Mouse (Mus musculus) erythroblast, embryonic 14.5 days (primary cell): ENCODE data around the gene Rfx2. TPM values are rescaled to one million over a fixed set of nuclear protein-coding genes. Genes with fewer than 3 reads are reported as not detected.

Experiments
- H3K27me3 ChIP-seq: 2 replicates; pipeline ENCODE4 v1.6.1; 2012; ENCODE audit warnings: inconsistent platforms; ENCODE audit not compliant: control insufficient read depth
- H3K36me3 ChIP-seq: 2 replicates; pipeline ENCODE4 v1.6.1; 2012; ENCODE audit warnings: mild to moderate bottlenecking, inconsistent platforms; ENCODE audit not compliant: control insufficient read depth
- H3K4me1 ChIP-seq: 2 replicates; pipeline ENCODE4 v1.6.1; 2012; ENCODE audit warnings: inconsistent platforms; ENCODE audit not compliant: control insufficient read depth
- H3K4me3 ChIP-seq: replicated peaks from 2 replicates; pipeline ENCODE3; 2012; ENCODE audit warnings: moderate library complexity, mild to moderate bottlenecking, inconsistent platforms
- H3K9me3 ChIP-seq: 2 replicates; pipeline ENCODE4 v1.6.1; 2012; ENCODE audit warnings: low read length, inconsistent platforms, mixed read lengths; ENCODE audit not compliant: control insufficient read depth
- GATA1 ChIP-seq: IDR thresholded peaks from 2 replicates; pipeline ENCODE4 v1.6.1; 2012; ENCODE audit warnings: low read length, inconsistent platforms, mixed read lengths
- TAL1 ChIP-seq: IDR thresholded peaks from 3 replicates; pipeline ENCODE4 v1.6.1; 2012; ENCODE audit warnings: low read length, inconsistent platforms, mixed read lengths
- polyA plus RNA-seq: library from polyadenylated mRNA; stranded (reverse); fragments of >175 nt; gene quantifications from 2 replicates; pipeline ENCODE4 v1.2.3, GENCODE M21; 2012

Gene Rfx2
- polyA plus RNA-seq, 1 experiment = 26.9 TPM

GRCm38 (mm10) chr17:56869481-56869977 lies 38.7 kb upstream of the Rfx2 start:
- peaks cover 10% of the 10 kb centered on the region for H3K9me3 ChIP-seq
- no peaks in the 10 kb centered on the region for H3K36me3 ChIP-seq
- H3K27me3 ChIP-seq = no peaks in the 10 kb centered on the region; the same call in 1 of the 2 replicates
- TF ChIP-seq TAL1 = no peak
- TF ChIP-seq GATA1 = no peak
- peaks cover 6% of the 10 kb centered on the region for H3K4me1 ChIP-seq
- H3K4me3 ChIP-seq = no peak overlapping the region

GRCm38 (mm10) chr17:56866071-56866470 lies 35.3 kb upstream of the Rfx2 start:
- Histone ChIP-seq H3K9me3 (peaks cover 10% of the 10 kb centered on the region), H3K27me3 (no peaks in the 10 kb centered on the region; the same call in 1 of the 2 replicates), H3K36me3 (no peaks in the 10 kb centered on the region), H3K4me3 (no peak overlapping the region), H3K4me1 (peaks cover 13% of the 10 kb centered on the region)
- no peak for TF ChIP-seq TAL1
- no peak for TF ChIP-seq GATA1

- TF ChIP-seq GATA1 (no peak), TAL1 (no peak)
- H3K9me3 ChIP-seq = peaks cover 2% of the 10 kb centered on the region; the same call in 1 of the 2 replicates
- H3K4me3 ChIP-seq = no peak overlapping the region
- H3K4me1 ChIP-seq = peaks cover 8% of the 10 kb centered on the region
- H3K36me3 ChIP-seq = no peaks in the 10 kb centered on the region
- no peaks in the 10 kb centered on the region for H3K27me3 ChIP-seq
Observed at GRCm38 (mm10) chr17:56861197-56861596, 30.4 kb upstream of the Rfx2 start.

- Histone ChIP-seq H3K4me3 (no peak overlapping the region), H3K36me3 (no peaks in the 10 kb centered on the region), H3K9me3 (no peaks in the 10 kb centered on the region), H3K27me3 (no peaks in the 10 kb centered on the region), H3K4me1 (peaks cover 8% of the 10 kb centered on the region)
- TF ChIP-seq TAL1 = no peak
- TF ChIP-seq GATA1 = no peak
Observed at GRCm38 (mm10) chr17:56858922-56859321, 28.1 kb upstream of the Rfx2 start.

GRCm38 (mm10) chr17:56858216-56858615 lies 27.4 kb upstream of the Rfx2 start:
- H3K27me3 ChIP-seq = no peaks in the 10 kb centered on the region
- H3K9me3 ChIP-seq = no peaks in the 10 kb centered on the region
- TF ChIP-seq TAL1 (no peak), GATA1 (no peak)
- no peak overlapping the region for H3K4me3 ChIP-seq
- H3K4me1 ChIP-seq = peaks cover 8% of the 10 kb centered on the region
- H3K36me3 ChIP-seq = no peaks in the 10 kb centered on the region

GRCm38 (mm10) chr17:56855421-56855820 lies 24.6 kb upstream of the Rfx2 start:
- TF ChIP-seq GATA1 (no peak), TAL1 (no peak)
- no peaks in the 10 kb centered on the region for H3K4me1 ChIP-seq
- H3K4me3 ChIP-seq = no peak overlapping the region
- no peaks in the 10 kb centered on the region for H3K9me3 ChIP-seq
- H3K36me3 ChIP-seq = no peaks in the 10 kb centered on the region
- peaks cover 2% of the 10 kb centered on the region; the same call in 1 of the 2 replicates for H3K27me3 ChIP-seq

- Histone ChIP-seq H3K4me3 (no peak overlapping the region), H3K4me1 (no peaks in the 10 kb centered on the region), H3K36me3 (no peaks in the 10 kb centered on the region), H3K27me3 (peaks cover 13% of the 10 kb centered on the region), H3K9me3 (no peaks in the 10 kb centered on the region)
- TF ChIP-seq TAL1 = no peak
Observed at GRCm38 (mm10) chr17:56851167-56851566, 20.4 kb upstream of the Rfx2 start.

- TF ChIP-seq GATA1 (no peak), TAL1 (no peak)
- Histone ChIP-seq H3K36me3 (no peaks in the 10 kb centered on the region), H3K9me3 (no peaks in the 10 kb centered on the region), H3K4me1 (no peaks in the 10 kb centered on the region), H3K4me3 (no peak overlapping the region), H3K27me3 (peaks cover 13% of the 10 kb centered on the region)
Observed at GRCm38 (mm10) chr17:56849710-56850109, 18.9 kb upstream of the Rfx2 start.

GRCm38 (mm10) chr17:56848785-56849184 lies 18.0 kb upstream of the Rfx2 start:
- no peaks in the 10 kb centered on the region for H3K9me3 ChIP-seq
- H3K36me3 ChIP-seq = no peaks in the 10 kb centered on the region
- TF ChIP-seq TAL1 (no peak), GATA1 (no peak)
- no peaks in the 10 kb centered on the region for H3K4me1 ChIP-seq
- H3K27me3 ChIP-seq = peaks cover 13% of the 10 kb centered on the region
- H3K4me3 ChIP-seq = no peak overlapping the region

GRCm38 (mm10) chr17:56843678-56844077 lies 12.9 kb upstream of the Rfx2 start:
- Histone ChIP-seq H3K9me3 (no peaks in the 10 kb centered on the region), H3K4me3 (no peak overlapping the region), H3K36me3 (no peaks in the 10 kb centered on the region), H3K27me3 (peaks cover 6% of the 10 kb centered on the region), H3K4me1 (no peaks in the 10 kb centered on the region)
- TF ChIP-seq GATA1 (no peak), TAL1 (no peak)
